Mouse (Mus musculus) liver, embryonic 14.5 days (tissue): ENCODE results near the gene Nkapd1.

Experiments used
- CTCF ChIP-seq: IDR thresholded peaks from 2 replicates; pipeline ENCODE4 v1.5.1; 2016; ENCODE audit warnings: antibody characterized with exemption, low read depth, control low read depth
- EP300 ChIP-seq: IDR thresholded peaks from 2 replicates; pipeline ENCODE4 v1.6.1; 2016; ENCODE audit warnings: antibody characterized with exemption, low read depth

DNA sequence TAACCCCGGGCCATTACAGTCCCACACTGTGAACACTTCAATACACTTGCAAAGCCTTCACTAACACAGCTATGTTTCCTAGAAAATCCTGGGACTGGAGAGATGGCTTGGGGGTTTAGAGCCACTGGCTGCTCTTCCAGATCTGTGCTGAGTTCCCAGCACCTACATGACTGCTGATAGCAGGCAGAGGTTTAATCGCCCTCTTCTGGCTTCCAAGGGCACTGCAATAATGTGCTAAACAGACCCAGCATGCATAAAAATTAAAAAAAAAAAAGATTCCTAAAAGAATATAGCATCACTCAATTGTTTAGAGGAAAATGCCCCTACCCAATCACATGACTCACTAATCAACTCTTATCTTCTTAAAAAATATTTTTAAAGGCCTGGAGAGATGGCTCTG lies 15.8 kb upstream of the Nkapd1 start:
- TF ChIP-seq CTCF, result peak; percentile 56
- TF ChIP-seq EP300, result no peak
